Mouse (Mus musculus) neural tube, embryonic 14.5 days (tissue): ENCODE measurements around the gene Dhx35. TPM values are rescaled to one million over a fixed set of nuclear protein-coding genes. Genes with fewer than 3 reads are reported as not detected.
A peak's percentile ranks its signal among the peaks of the same experiment; 100 is the strongest.

Experiments used
- ATAC-seq: fragments of 200-750 bp; cut with Nextera tagmentation; 2 replicates; pipeline ENCODE4 v1.8.0; 2017; ENCODE audit warnings: low read depth, mild to moderate bottlenecking, moderate TSS enrichment, moderate library complexity
- H3K27ac ChIP-seq: fragments of 300-500 bp; sonication (generic); 2 replicates; pipeline ENCODE4 v1.5.1; 2014; ENCODE audit warnings: low read depth, mild to moderate bottlenecking, control low read depth, low read length, moderate library complexity, mixed read lengths
- H3K27me3 ChIP-seq: fragments of 300-500 bp; sonication (generic); 2 replicates; pipeline ENCODE4 v1.6.1; 2014; ENCODE audit warnings: low read length; ENCODE audit not compliant: control insufficient read depth, insufficient read depth
- H3K36me3 ChIP-seq: fragments of 300-500 bp; sonication (generic); 2 replicates; pipeline ENCODE4 v1.6.1; 2014; ENCODE audit warnings: low read length, mixed read lengths; ENCODE audit not compliant: control insufficient read depth, insufficient read depth
- H3K4me1 ChIP-seq: fragments of 300-500 bp; sonication (generic); 2 replicates; pipeline ENCODE4 v1.6.1; 2014; ENCODE audit warnings: low read length; ENCODE audit not compliant: control insufficient read depth, insufficient read depth
- H3K4me2 ChIP-seq: fragments of 300-500 bp; sonication (generic); 2 replicates; pipeline ENCODE4 v1.6.1; 2014; ENCODE audit warnings: mild to moderate bottlenecking, low read depth, low read length, control low read depth
- H3K4me3 ChIP-seq: fragments of 300-500 bp; sonication (generic); 2 replicates; pipeline ENCODE4 v1.5.1; 2014; ENCODE audit warnings: low read depth, low read length, control low read depth, mixed read lengths
- H3K9ac ChIP-seq: fragments of 300-500 bp; sonication (generic); replicated peaks from 2 replicates; pipeline ENCODE4 v1.6.1; 2014; ENCODE audit warnings: low read depth, mild to moderate bottlenecking, control low read depth, low read length, mixed read lengths
- H3K9me3 ChIP-seq: fragments of 300-500 bp; sonication (generic); 2 replicates; pipeline ENCODE4 v1.6.1; 2016; ENCODE audit warnings: low read length; ENCODE audit not compliant: control insufficient read depth
- WGBS: fragments of 180-500 bp; shearing (Covaris S2); extraction: QIAGEN DNeasy Blood & Tissue Kit; methylation state at CpG from one replicate; pipeline ENCODE4 v1.1.7; 2014; 5-methylcytosine and 5-hydroxymethylcytosine counted together
- polyA plus RNA-seq: library from polyadenylated mRNA; unstranded; fragments of >200 nt; fragmentation: Nextera tagmentation; extraction: Ambion mirVana; gene quantifications from 2 replicates; pipeline ENCODE4 v1.2.1, GENCODE M21; 2014

Dhx35 gene
- 14.5 TPM in 2 replicates for polyA plus RNA-seq

DNA sequence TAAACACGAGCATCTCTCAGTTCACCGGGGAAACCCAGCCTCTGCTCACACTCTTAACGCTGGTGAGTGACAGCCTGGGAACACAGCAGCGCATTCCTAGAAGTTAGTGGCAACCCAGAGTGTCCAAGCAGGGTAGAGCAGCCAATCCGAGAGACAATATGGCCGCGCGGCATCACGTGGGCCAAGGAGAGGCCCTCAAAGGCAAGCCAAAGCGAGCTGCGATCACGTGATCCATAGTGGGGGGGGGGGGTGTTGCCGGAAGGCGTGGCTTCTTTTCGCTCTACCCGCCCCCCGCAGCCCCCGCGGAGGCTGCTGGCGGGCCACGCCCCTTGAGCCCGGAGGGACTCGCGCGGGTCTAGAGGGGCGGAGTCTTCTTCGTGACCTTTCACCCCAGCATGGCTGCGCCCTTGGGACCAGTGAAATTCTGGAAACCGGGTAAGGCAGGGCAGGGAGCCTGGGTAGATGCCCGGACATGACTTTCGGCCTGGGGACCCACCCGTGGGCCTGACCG, at the start of gene Dhx35:
Gene Dhx35, plus strand, starts transcription at position 314 of the 511 bp plus-strand sequence.
- peak; percentile 99 for ATAC-seq
- H3K36me3 ChIP-seq: no peaks in the 10 kb centered on the region
- WGBS: under 1% methylated on average over 33 of the region's 33 CpGs
- peak within 1 kb of the TSS; percentile 67 for H3K4me3 ChIP-seq
- no peaks in the 10 kb centered on the region for H3K27me3 ChIP-seq
- peak within 1 kb of the TSS; percentile 69 for H3K27ac ChIP-seq
- peak within 1 kb of the TSS; percentile 77 for H3K4me2 ChIP-seq
- no peaks in the 10 kb centered on the region for H3K9me3 ChIP-seq
- H3K4me1 ChIP-seq: peaks cover 9% of the 10 kb centered on the region; the same call in 1 of the 2 replicates
- H3K9ac ChIP-seq: peak within 1 kb of the TSS; percentile 67

- no peak overlapping the region for H3K4me3 ChIP-seq
- no peaks in the 10 kb centered on the region for H3K36me3 ChIP-seq
- no peak overlapping the region for H3K9ac ChIP-seq
- WGBS: 5% methylated on average over 2 of the region's 2 CpGs
- no peaks in the 10 kb centered on the region for H3K27me3 ChIP-seq
- H3K4me1 ChIP-seq: no peaks in the 10 kb centered on the region
- H3K9me3 ChIP-seq: no peaks in the 10 kb centered on the region
- no peak overlapping the region for H3K4me2 ChIP-seq
- no peak overlapping the region for H3K27ac ChIP-seq
- no peak for ATAC-seq
These were observed 49.5 kb upstream of the Dhx35 start for GRCm38 (mm10) chr2:158745049-158745482.

- H3K4me2 ChIP-seq: no peak overlapping the region
- H3K27me3 ChIP-seq: no peaks in the 10 kb centered on the region
- no peak overlapping the region for H3K9ac ChIP-seq
- H3K4me1 ChIP-seq: no peaks in the 10 kb centered on the region
- 42% methylated on average over 11 of the region's 11 CpGs for WGBS
- no peak overlapping the region for H3K27ac ChIP-seq
- no peaks in the 10 kb centered on the region for H3K9me3 ChIP-seq
- no peak overlapping the region for H3K4me3 ChIP-seq
- H3K36me3 ChIP-seq: no peaks in the 10 kb centered on the region
- no peak for ATAC-seq
These were observed 48.4 kb upstream of the Dhx35 start for GRCm38 (mm10) chr2:158746164-158746563.

- no peaks in the 10 kb centered on the region for H3K36me3 ChIP-seq
- ATAC-seq: no peak
- no peaks in the 10 kb centered on the region for H3K9me3 ChIP-seq
- no peak overlapping the region for H3K27ac ChIP-seq
- no peaks in the 10 kb centered on the region for H3K4me1 ChIP-seq
- H3K4me2 ChIP-seq: no peak overlapping the region
- no peak overlapping the region for H3K4me3 ChIP-seq
- no peak overlapping the region for H3K9ac ChIP-seq
- 78% methylated on average over 9 of the region's 9 CpGs for WGBS
- H3K27me3 ChIP-seq: no peaks in the 10 kb centered on the region
These were observed 45.2 kb upstream of the Dhx35 start for GRCm38 (mm10) chr2:158749366-158749765.

- no peak overlapping the region for H3K4me3 ChIP-seq
- H3K9ac ChIP-seq: no peak overlapping the region
- H3K4me1 ChIP-seq: no peaks in the 10 kb centered on the region
- H3K36me3 ChIP-seq: no peaks in the 10 kb centered on the region
- no peak for ATAC-seq
- no peak overlapping the region for H3K4me2 ChIP-seq
- no peak overlapping the region for H3K27ac ChIP-seq
- 88% methylated on average over 2 of the region's 2 CpGs for WGBS
- H3K9me3 ChIP-seq: no peaks in the 10 kb centered on the region
- no peaks in the 10 kb centered on the region for H3K27me3 ChIP-seq
These were observed 34.4 kb upstream of the Dhx35 start for GRCm38 (mm10) chr2:158760231-158760630.

DNA sequence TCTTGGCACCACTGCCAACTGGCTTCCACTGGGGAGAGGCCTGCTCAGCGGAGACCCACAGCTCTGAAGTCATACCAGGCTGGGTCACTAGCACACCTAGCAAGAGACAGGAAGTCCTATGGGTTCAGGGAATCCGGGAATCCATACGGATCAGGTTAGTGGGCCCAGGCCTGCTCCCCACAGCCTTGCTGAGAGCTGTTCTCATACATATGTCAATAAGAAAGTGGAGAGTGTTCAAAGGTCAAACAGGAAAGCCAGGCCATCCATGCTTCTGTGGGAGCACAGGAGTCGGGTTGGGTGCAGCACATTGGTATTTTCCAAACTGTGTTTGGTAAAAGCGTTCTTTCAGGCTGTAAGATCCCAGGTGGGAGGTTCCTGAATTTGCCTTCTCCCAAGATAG, 32.3 kb upstream of the Dhx35 start:
- Histone ChIP-seq H3K27ac (no peak overlapping the region), H3K4me3 (no peak overlapping the region), H3K27me3 (no peaks in the 10 kb centered on the region), H3K9ac (no peak overlapping the region), H3K36me3 (no peaks in the 10 kb centered on the region), H3K4me2 (no peak overlapping the region), H3K9me3 (no peaks in the 10 kb centered on the region), H3K4me1 (no peaks in the 10 kb centered on the region)
- no peak for ATAC-seq
- WGBS: 86% methylated on average over 5 of the region's 5 CpGs

GRCm38 (mm10) chr2:158767742-158768339, 26.8 kb upstream of the Dhx35 start, which contains the start of gene Fam83d:
Gene Fam83d, plus strand, starts transcription at chr2:158768093.
- H3K27me3 ChIP-seq: no peaks in the 10 kb centered on the region
- H3K9ac ChIP-seq: peak within 1 kb of the TSS; percentile 45
- peak within 1 kb of the TSS; percentile 99 for H3K4me2 ChIP-seq
- no peaks in the 10 kb centered on the region for H3K36me3 ChIP-seq
- peaks cover 4% of the 10 kb centered on the region; the same call in 1 of the 2 replicates for H3K4me1 ChIP-seq
- WGBS: under 1% methylated on average over 48 of the region's 48 CpGs
- peak within 1 kb of the TSS; percentile 43 for H3K4me3 ChIP-seq
- ATAC-seq: peak; percentile 99
- H3K9me3 ChIP-seq: no peaks in the 10 kb centered on the region
- no peak within 1 kb of the TSS for H3K27ac ChIP-seq

DNA sequence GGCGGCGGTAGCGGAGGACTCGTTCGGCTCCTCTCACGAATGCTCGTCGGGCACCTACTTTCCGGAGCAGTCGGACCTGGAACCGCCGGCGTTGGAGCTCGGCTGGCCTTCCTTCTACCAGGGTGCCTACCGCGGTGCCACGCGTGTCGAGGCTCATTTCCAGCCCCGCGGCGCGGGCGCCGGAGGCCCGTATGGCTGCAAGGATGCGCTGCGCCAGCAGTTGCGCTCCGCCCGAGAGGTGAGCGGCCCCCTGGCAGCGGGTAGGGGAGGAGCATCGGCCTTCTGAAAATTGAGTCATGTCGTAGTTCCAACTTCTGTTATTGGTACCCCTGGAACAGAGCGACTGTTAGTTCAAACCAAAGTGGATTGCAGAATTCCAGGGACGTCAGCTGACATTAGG, 26.3 kb upstream of the Dhx35 start:
- peaks cover 4% of the 10 kb centered on the region; the same call in 1 of the 2 replicates for H3K4me1 ChIP-seq
- 0 out of 2 replicates have a peak, but pooled peaks have one; percentile 10 for ATAC-seq
- peak overlapping the region; percentile 45 for H3K9ac ChIP-seq
- peak overlapping the region; percentile 99 for H3K4me2 ChIP-seq
- no peak overlapping the region for H3K27ac ChIP-seq
- H3K4me3 ChIP-seq: peak overlapping the region; percentile 43
- no peaks in the 10 kb centered on the region for H3K36me3 ChIP-seq
- no peaks in the 10 kb centered on the region for H3K9me3 ChIP-seq
- H3K27me3 ChIP-seq: no peaks in the 10 kb centered on the region
- WGBS: under 1% methylated on average over 37 of the region's 37 CpGs

- no peaks in the 10 kb centered on the region for H3K9me3 ChIP-seq
- no peak overlapping the region for H3K27ac ChIP-seq
- H3K36me3 ChIP-seq: no peaks in the 10 kb centered on the region
- peak overlapping the region; percentile 43 for H3K4me3 ChIP-seq
- ATAC-seq: no peak
- no peaks in the 10 kb centered on the region for H3K27me3 ChIP-seq
- H3K4me1 ChIP-seq: peaks cover 4% of the 10 kb centered on the region; the same call in 1 of the 2 replicates
- 7% methylated on average over 5 of the region's 5 CpGs for WGBS
- no peak overlapping the region for H3K9ac ChIP-seq
- peak overlapping the region; percentile 99 for H3K4me2 ChIP-seq
These were observed 25.8 kb upstream of the Dhx35 start for GRCm38 (mm10) chr2:158768771-158769170.
